Mouse (Mus musculus) MEL (cell line): ENCODE results near the gene Eng.

Experiments
- BHLHE40 ChIP-seq: IDR thresholded peaks from 2 replicates; pipeline ENCODE4 v1.6.1; 2012; ENCODE audit warnings: low read depth, mild to moderate bottlenecking, inconsistent platforms, low read length, improper control_type of control experiment, borderline replicate concordance
- CTCF ChIP-seq, 3 experiments: IDR thresholded peaks in 2 of 3; conservative IDR thresholded peaks in 1 of 3; 2 replicates each; pipeline ENCODE4 v1.5.1; 2011 to 2012; ENCODE audit warnings: low read length in 3 of 3, low read depth in 2 of 3, mild to moderate bottlenecking in 2 of 3, improper control_type of control experiment in 1 of 3, inconsistent platforms in 1 of 3, mixed read lengths in 1 of 3, moderate library complexity in 1 of 3; ENCODE audit not compliant: control insufficient read depth in 1 of 3, insufficient read depth in 1 of 3, poor library complexity in 1 of 3, severe bottlenecking in 1 of 3
- EP300 ChIP-seq, 2 experiments: IDR thresholded peaks; 2 replicates each; pipeline ENCODE4 v1.6.1; 2011; ENCODE audit warnings: improper control_type of control experiment in 2 of 2, low read length in 2 of 2, low read depth in 1 of 2, mild to moderate bottlenecking in 1 of 2
- HCFC1 ChIP-seq: IDR thresholded peaks from 2 replicates; pipeline ENCODE4 v1.6.1; 2012; ENCODE audit warnings: low read depth, mild to moderate bottlenecking, inconsistent platforms, low read length, improper control_type of control experiment, moderate library complexity
- JUND ChIP-seq: IDR thresholded peaks from 2 replicates; pipeline ENCODE4 v1.6.1; 2011; ENCODE audit warnings: low read depth, mild to moderate bottlenecking, improper control_type of control experiment, low read length
- MAFK ChIP-seq: IDR thresholded peaks from 2 replicates; pipeline ENCODE4 v1.6.1; 2011; ENCODE audit warnings: low read depth, mild to moderate bottlenecking, low read length, improper control_type of control experiment, borderline replicate concordance
- MAZ ChIP-seq: IDR thresholded peaks from 2 replicates; pipeline ENCODE4 v1.6.1; 2012; ENCODE audit warnings: low read depth, mild to moderate bottlenecking, inconsistent platforms, low read length, improper control_type of control experiment
- POLR2A ChIP-seq, 2 experiments: IDR thresholded peaks; 2 replicates each; pipeline ENCODE4 v1.6.1; 2011 to 2012; ENCODE audit warnings: low read length in 2 of 2, mild to moderate bottlenecking in 2 of 2, control low read depth in 1 of 2, improper control_type of control experiment in 1 of 2, low read depth in 1 of 2, moderate library complexity in 1 of 2; ENCODE audit not compliant: control insufficient read depth in 1 of 2, insufficient read depth in 1 of 2, poor library complexity in 1 of 2
- RCOR1 ChIP-seq: IDR thresholded peaks from 2 replicates; pipeline ENCODE4 v1.6.1; 2012; ENCODE audit warnings: low read depth, mild to moderate bottlenecking, inconsistent platforms, low read length, improper control_type of control experiment
- SIN3A ChIP-seq: IDR thresholded peaks from 2 replicates; pipeline ENCODE4 v1.6.1; 2012; ENCODE audit warnings: low read length, improper control_type of control experiment, inconsistent platforms
- TBP ChIP-seq: IDR thresholded peaks from 2 replicates; pipeline ENCODE4 v1.8.0; 2011; ENCODE audit warnings: low read depth, low read length, improper control_type of control experiment
- ZNF384 ChIP-seq: IDR thresholded peaks from 2 replicates; pipeline ENCODE4 v1.6.1; 2012; ENCODE audit warnings: low read depth, mild to moderate bottlenecking, inconsistent platforms, low read length, improper control_type of control experiment

- TF ChIP-seq ZNF384 = no peak
- TF ChIP-seq HCFC1 = no peak
- TF ChIP-seq CTCF (IDR thresholded peaks at IDR 0.05 in 2 of 3, conservative IDR thresholded peaks at IDR 0.05 in 1 of 3; ENCODE audit: control insufficient read depth in 1 of 3, insufficient read depth in 1 of 3, low read depth in 2 of 3, low read length in 3 of 3, poor library complexity in 1 of 3, severe bottlenecking in 1 of 3) = no peak
- TF ChIP-seq TBP = no peak
- no peak for TF ChIP-seq RCOR1
- no peak for TF ChIP-seq MAZ
- no peak for TF ChIP-seq SIN3A
- TF ChIP-seq BHLHE40 = no peak
- TF ChIP-seq EP300 (IDR thresholded peaks at IDR 0.05; ENCODE audit: low read depth in 1 of 2, low read length in 2 of 2) = no peak
- no peak for TF ChIP-seq POLR2A (IDR thresholded peaks at IDR 0.05; ENCODE audit: control insufficient read depth in 1 of 2, insufficient read depth in 1 of 2, low read depth in 1 of 2, low read length in 2 of 2, poor library complexity in 1 of 2)
- no peak for TF ChIP-seq MAFK
- no peak for TF ChIP-seq JUND
Observed at GRCm38 (mm10) chr2:32601417-32602065, 44.9 kb upstream of the Eng start.
